Mouse (Mus musculus) skeletal muscle tissue, adult 2 months (tissue): ENCODE measurements around the gene 2900026A02Rik.
"Not testable (repeated sequence)": the region's sequence is repeated elsewhere in the genome, so short reads cannot be mapped to it uniquely, and the experiment has no call there.

ENCODE experiments used
- DNase-seq: peaks from one replicate; pipeline ENCODE4 v3.0.0-alpha.2; 2012; ENCODE audit warnings: low read depth, low spot score

Gene 2900026A02Rik

GRCm38 (mm10) chr5:113122326-113123054 lies 98.5 kb downstream of the 2900026A02Rik start:
- DNase-seq = peak; percentile 74

GRCm38 (mm10) chr5:113121591-113121875 lies 99.5 kb downstream of the 2900026A02Rik start:
- DNase-seq = no peak

- DNase-seq = no peak
These were observed 100.1 kb downstream of the 2900026A02Rik start for GRCm38 (mm10) chr5:113120741-113121590.

GRCm38 (mm10) chr5:113119861-113120465 lies 101.1 kb downstream of the 2900026A02Rik start:
- no peak for DNase-seq

- DNase-seq = no peak
These were observed 101.7 kb downstream of the 2900026A02Rik start for GRCm38 (mm10) chr5:113119291-113119690.

- DNase-seq = no peak
These were observed 102.3 kb downstream of the 2900026A02Rik start for GRCm38 (mm10) chr5:113118695-113119094.

GRCm38 (mm10) chr5:113117361-113117760 lies 103.7 kb downstream of the 2900026A02Rik start:
- DNase-seq = no peak

- DNase-seq = no peak
These were observed 105.1 kb downstream of the 2900026A02Rik start for GRCm38 (mm10) chr5:113115896-113116295.

GRCm38 (mm10) chr5:113114264-113115225 lies 106.5 kb downstream of the 2900026A02Rik start:
- DNase-seq = peak; percentile 78

GRCm38 (mm10) chr5:113113120-113113519 lies 107.9 kb downstream of the 2900026A02Rik start:
- no peak for DNase-seq

- DNase-seq = no peak
These were observed 109.7 kb downstream of the 2900026A02Rik start for GRCm38 (mm10) chr5:113111336-113111735.

GRCm38 (mm10) chr5:113110929-113111328 lies 110.1 kb downstream of the 2900026A02Rik start:
- no peak for DNase-seq

GRCm38 (mm10) chr5:113109651-113110050 lies 111.4 kb downstream of the 2900026A02Rik start:
- not testable (repeated sequence) for DNase-seq

GRCm38 (mm10) chr5:113108165-113108764 lies 112.8 kb downstream of the 2900026A02Rik start:
- no peak for DNase-seq

GRCm38 (mm10) chr5:113107709-113108108 lies 113.3 kb downstream of the 2900026A02Rik start:
- DNase-seq = peak; percentile 64

GRCm38 (mm10) chr5:113106594-113106993 lies 114.4 kb downstream of the 2900026A02Rik start:
- peak; percentile 51 for DNase-seq

GRCm38 (mm10) chr5:113105481-113105880 lies 115.6 kb downstream of the 2900026A02Rik start:
- DNase-seq = no peak

GRCm38 (mm10) chr5:113105035-113105434 lies 116.0 kb downstream of the 2900026A02Rik start:
- DNase-seq = no peak

- DNase-seq = no peak
These were observed 118.6 kb downstream of the 2900026A02Rik start for GRCm38 (mm10) chr5:113102455-113102854.

- no peak for DNase-seq
These were observed 119.6 kb downstream of the 2900026A02Rik start for GRCm38 (mm10) chr5:113101457-113101856.

GRCm38 (mm10) chr5:113100422-113100821 lies 120.6 kb downstream of the 2900026A02Rik start:
- DNase-seq = no peak
